Mouse (Mus musculus) cerebellum, adult 11-12 months (tissue): ENCODE measurements around the gene Kmt2d.

Experiments
- DNase-seq: peaks from one replicate; pipeline ENCODE4 v3.0.0; 2022

Gene Kmt2d

GRCm38 (mm10) chr15:98853161-98853937 is 17.7 kb downstream of the Kmt2d start:
- peak; percentile 70 for DNase-seq

- no peak for DNase-seq
Observed at GRCm38 (mm10) chr15:98852733-98853132, 18.3 kb downstream of the Kmt2d start.

GRCm38 (mm10) chr15:98852071-98852470 is 18.9 kb downstream of the Kmt2d start:
- DNase-seq = no peak

GRCm38 (mm10) chr15:98851229-98851818 is 19.7 kb downstream of the Kmt2d start:
- no peak for DNase-seq

- DNase-seq = no peak
Observed at GRCm38 (mm10) chr15:98850668-98851067, 20.3 kb downstream of the Kmt2d start.

GRCm38 (mm10) chr15:98849956-98850600 is 20.9 kb downstream of the Kmt2d start:
- DNase-seq = no peak

GRCm38 (mm10) chr15:98849165-98849564 is 21.8 kb downstream of the Kmt2d start:
- no peak for DNase-seq

GRCm38 (mm10) chr15:98846140-98846539 is 24.9 kb downstream of the Kmt2d start:
- DNase-seq = no peak

GRCm38 (mm10) chr15:98845149-98845548 is 25.9 kb downstream of the Kmt2d start:
- DNase-seq = no peak

- DNase-seq = no peak
Observed at GRCm38 (mm10) chr15:98843595-98844223, 27.3 kb downstream of the Kmt2d start.

GRCm38 (mm10) chr15:98839671-98840585 is 31.1 kb downstream of the Kmt2d start:
- DNase-seq = no peak

GRCm38 (mm10) chr15:98839161-98839560 is 31.8 kb downstream of the Kmt2d start:
- DNase-seq = no peak

- DNase-seq = no peak
Observed at GRCm38 (mm10) chr15:98837743-98838103, 33.3 kb downstream of the Kmt2d start.

GRCm38 (mm10) chr15:98837006-98837742 is 33.8 kb downstream of the Kmt2d start:
- no peak for DNase-seq

GRCm38 (mm10) chr15:98835291-98835690 is 35.7 kb downstream of the Kmt2d start:
- DNase-seq = no peak

GRCm38 (mm10) chr15:98834059-98834458 is 36.9 kb downstream of the Kmt2d start:
- DNase-seq = no peak

GRCm38 (mm10) chr15:98833281-98833680 is 37.7 kb downstream of the Kmt2d start:
- DNase-seq = peak; percentile 40

- DNase-seq = peak; percentile 36
Observed at GRCm38 (mm10) chr15:98832161-98833058, 38.6 kb downstream of the Kmt2d start.

- DNase-seq = no peak
Observed at GRCm38 (mm10) chr15:98831684-98832035, 39.3 kb downstream of the Kmt2d start.
